Comparison of ENCODE assay signal across 7 mouse cellular contexts in genomic region chr10:77971709-77972553, GRCm38 (mm10). TPM values are rescaled to one million over a fixed set of nuclear protein-coding genes. Genes with fewer than 3 reads are reported as not detected.
A peak's percentile ranks its signal among the peaks of the same experiment; 100 is the strongest.
DNase-seq lines count a peak whose midpoint lies in the region; TF ChIP-seq lines count a peak whose summit lies in the region.

No protein-coding gene starts in this region.

- no peak overlapping the region for H3K9ac ChIP-seq in ES-E14 (ENCODE audit: insufficient read depth, low read depth, low read length, poor library complexity, severe bottlenecking)

- peak; percentile 40; the same call in 1 of the 2 replicates for TF ChIP-seq CTCF in brain, embryonic 14.5 days (IDR thresholded peaks at IDR 0.05; ENCODE audit: borderline replicate concordance, extremely low read depth, insufficient read depth, insufficient read length)

- TF ChIP-seq POLR2A in brain, embryonic 14.5 days (IDR thresholded peaks at IDR 0.05; ENCODE audit: borderline replicate concordance, extremely low read depth, insufficient read depth, insufficient read length, poor library complexity, severe bottlenecking), result no peak

- intact Hi-C loops in left cerebral cortex, postnatal 36 days (cut with DNase I), result no loop called here

- H3K4me3 ChIP-seq in ES-E14 (ENCODE audit: insufficient read depth in 1 of 2, low read depth in 1 of 2, low read length in 2 of 2, poor library complexity in 1 of 2, severe bottlenecking in 1 of 2), result no peak overlapping the region

- H3K4me1 ChIP-seq in ES-E14 (ENCODE audit: control insufficient read depth in 2 of 2, insufficient read depth in 2 of 2, low read length in 2 of 2, poor library complexity in 1 of 2), result peaks cover 0 to 2% of the 10 kb centered on the region in 2 experiments; a peak in 1 of 4 replicates

- peak; percentile 39 to 62 for DNase-seq in left cerebral cortex, adult 18-20 months (ENCODE audit: low spot score in 2 of 2)
- no peak for DNase-seq in left cerebral cortex, postnatal 36 days (ENCODE audit: low spot score in 2 of 2)
- DNase-seq in ES-E14 (ENCODE audit: low read depth, low spot score), result peak; percentile 46
- DNase-seq in brain, embryonic 14.5 days (ENCODE audit: low read depth), result peak; percentile 17
- DNase-seq in naive thymus-derived CD4-positive, alpha-beta T cell, adult 2 months (ENCODE audit: low read depth), result peak; percentile 62
- DNase-seq in right cerebral cortex, postnatal 4 days, result no peak
- no peak for DNase-seq in frontal cortex, postnatal 14 days (ENCODE audit: low spot score in 2 of 2)

- no peaks in the 10 kb centered on the region for H3K36me3 ChIP-seq in ES-E14 (ENCODE audit: control insufficient read depth, insufficient read depth, low read length, poor library complexity, severe bottlenecking)

- in situ Hi-C loops in ES-E14 (cut with MboI; ENCODE audit: low sequenced_read_pairs in 2 of 2, unreplicated experiment in 2 of 2), result no loop called here

- no peak overlapping the region for H3K27ac ChIP-seq in ES-E14 (ENCODE audit: insufficient read depth, low read depth, low read length, poor library complexity, severe bottlenecking)

- H3K9me3 ChIP-seq in ES-E14 (ENCODE audit: control insufficient read depth, insufficient read depth, low read depth, low read length), result no peaks in the 10 kb centered on the region

TF ChIP-seq in ES-E14, 5 proteins besides CTCF, POLR2A, EP300 and RAD21:
- 0 out of 2 replicates have a peak, but pooled peaks have one; percentile 28 for TF ChIP-seq ZNF384 (IDR thresholded peaks at IDR 0.05; ENCODE audit: low read depth, low read length)
- TF ChIP-seq ZC3H11A (IDR thresholded peaks at IDR 0.05; ENCODE audit: borderline replicate concordance, low read depth, low read length), result peak; percentile 62; the same call in 1 of the 2 replicates
- TF ChIP-seq CHD2 (IDR thresholded peaks at IDR 0.05; ENCODE audit: low read depth, low read length), result no peak

RNA-seq across cellular contexts. Expression of gene Trpm2, which starts 1.6 kb away (rescaled TPM):
- 10 to 100 TPM; 47.5 to 51.9 TPM for total RNA-seq in left cerebral cortex, adult 18-20 months (2021)
- 10 to 100 TPM; 40.4 to 44.2 TPM for total RNA-seq in left cerebral cortex, postnatal 36 days (2021)
- 0.54 and 0.63 TPM in 2 replicates for total RNA-seq in ES-E14 (2012; rRNA removed)
- 6.3 and 6.5 TPM in 2 replicates for polyA plus RNA-seq in brain, embryonic 14.5 days (2012; rRNA removed)

RNA-seq across cellular contexts. Expression of gene 1810043G02Rik, which starts 6.4 kb away (rescaled TPM):
- total RNA-seq in left cerebral cortex, adult 18-20 months (2021), result 10 to 100 TPM; 33.9 to 36.1 TPM
- 10 to 100 TPM; 32.7 to 38.1 TPM for total RNA-seq in left cerebral cortex, postnatal 36 days (2021)
- 7.1 and 8.4 TPM in 2 replicates for total RNA-seq in ES-E14 (2012; rRNA removed)
- 54.5 and 68.2 TPM in 2 replicates for polyA plus RNA-seq in brain, embryonic 14.5 days (2012; rRNA removed)

RNA-seq across cellular contexts. Expression of gene Pfkl, which starts 38.0 kb away (rescaled TPM):
- total RNA-seq in left cerebral cortex, adult 18-20 months (2021), result 100 to 1,000 TPM; 147 TPM
- total RNA-seq in left cerebral cortex, postnatal 36 days (2021), result 100 to 1,000 TPM; 149 to 153 TPM
- 138 and 230 TPM in 2 replicates for total RNA-seq in ES-E14 (2012; rRNA removed)
- 146 and 161 TPM in 2 replicates for polyA plus RNA-seq in brain, embryonic 14.5 days (2012; rRNA removed)

Comparison
In these comparisons a context has a peak if more than half of its experiments do, and no peak if none do; other contexts are left out.
1. DNase-seq: peak in left cerebral cortex, adult 18-20 months (2 of 2), ES-E14 (single experiment), brain, embryonic 14.5 days (single experiment) and naive thymus-derived CD4-positive, alpha-beta T cell, adult 2 months (single experiment); none in left cerebral cortex, postnatal 36 days (0 of 2), right cerebral cortex, postnatal 4 days (single experiment) and frontal cortex, postnatal 14 days (0 of 2).
2. RNA of gene Trpm2, which starts 1.6 kb away (total RNA-seq): 47.5 to 51.9 TPM in left cerebral cortex, adult 18-20 months and 40.4 to 44.2 TPM in left cerebral cortex, postnatal 36 days; 0.54 to 0.63 TPM in ES-E14; every median in the first group is over 10 times any median in the second.